Mouse (Mus musculus): ENCODE data around the gene Ctsc. TPM values are rescaled to one million over a fixed set of nuclear protein-coding genes. Genes with fewer than 3 reads are reported as not detected.
"Not testable (repeated sequence)": the region's sequence is repeated elsewhere in the genome, so short reads cannot be mapped to it uniquely, and the experiment has no call there.

Ctsc gene
- 10 to 100 TPM; 29.8 to 35.7 TPM for total RNA-seq (2021)
- long read RNA-seq, experiment 1, transcript Ctsc-201 (7 exons, 2,493 nt) = major isoform, 20 of 28 reads
- long read RNA-seq, experiment 1, partial matches to known transcripts = 2 of 28 reads
- long read RNA-seq, experiment 1, other reads (novel, unspliced or antisense) = 2 of 28 reads
- long read RNA-seq, experiment 2, transcript Ctsc-201 (7 exons, 2,493 nt) = major isoform, 32 of 39 reads
- long read RNA-seq, experiment 2, partial matches to known transcripts = 2 of 39 reads
- long read RNA-seq, experiment 2, other reads (novel, unspliced or antisense) = 1 of 39 reads

DNA sequence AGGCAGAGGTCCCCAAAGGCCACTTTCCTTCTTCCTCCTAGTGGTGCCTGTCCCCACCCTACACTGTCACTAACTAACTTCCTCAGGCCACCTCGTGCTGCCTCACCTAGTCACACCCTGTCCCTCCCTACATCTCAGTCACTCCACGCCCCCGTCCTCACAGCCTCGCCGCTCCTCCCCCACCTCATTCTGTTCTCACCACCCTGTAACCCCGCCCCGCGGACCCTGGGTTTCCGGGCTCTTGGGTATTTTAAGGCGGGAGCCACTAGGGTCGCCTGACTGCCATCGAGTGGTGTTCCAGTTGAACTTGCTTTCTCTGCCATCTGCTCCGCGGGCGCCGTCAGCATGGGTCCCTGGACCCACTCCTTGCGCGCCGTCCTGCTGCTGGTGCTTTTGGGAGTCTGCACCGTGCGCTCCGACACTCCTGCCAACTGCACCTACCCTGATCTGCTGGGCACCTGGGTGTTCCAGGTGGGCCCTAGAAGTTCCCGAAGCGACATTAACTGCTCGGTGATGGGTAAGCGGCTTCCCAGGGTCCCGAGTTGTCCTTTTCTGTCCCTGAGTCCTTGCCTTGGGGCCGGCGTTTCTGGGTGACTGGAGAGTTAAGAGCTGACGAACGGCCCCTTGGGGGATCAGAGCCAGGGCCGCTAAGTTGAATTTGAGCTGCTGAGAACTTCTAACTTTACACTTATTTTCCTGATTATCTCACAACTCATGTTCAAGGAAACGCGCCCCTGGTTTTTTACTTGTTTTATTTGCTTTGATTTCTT, at the start of gene Ctsc:
TSS of gene Ctsc (plus strand) at position 228 of the 770 bp plus-strand sequence.
- intact Hi-C loops (cut with DNase I; ENCODE audit: low total_unique reads) = no loop called here
- peak; percentile 75 for DNase-seq

GRCm38 (mm10) chr7:88229051-88229450, 48.8 kb upstream of the Ctsc start:
- no peak for DNase-seq
- intact Hi-C loops (cut with DNase I; ENCODE audit: low total_unique reads) = no loop called here

DNA sequence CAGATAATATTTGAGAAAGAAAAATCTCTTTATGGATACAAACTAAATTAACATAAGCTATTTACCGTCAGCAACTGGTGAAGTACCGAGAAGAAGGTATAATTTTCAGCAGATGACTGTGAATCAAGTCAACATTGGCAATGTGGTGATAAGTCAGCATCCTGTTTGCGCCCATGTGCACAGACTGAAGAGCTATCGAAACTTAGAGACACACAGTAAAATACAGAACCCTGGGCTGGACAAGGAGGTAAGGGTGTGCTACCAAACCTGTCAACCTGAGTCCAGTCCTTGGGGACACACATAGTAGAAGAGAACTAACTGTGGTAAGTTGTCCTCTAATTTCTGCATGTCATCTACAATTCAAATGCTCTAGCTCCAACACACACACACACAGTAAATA, 47.8 kb upstream of the Ctsc start:
- intact Hi-C loops (cut with DNase I; ENCODE audit: low total_unique reads) = no loop called here

DNA sequence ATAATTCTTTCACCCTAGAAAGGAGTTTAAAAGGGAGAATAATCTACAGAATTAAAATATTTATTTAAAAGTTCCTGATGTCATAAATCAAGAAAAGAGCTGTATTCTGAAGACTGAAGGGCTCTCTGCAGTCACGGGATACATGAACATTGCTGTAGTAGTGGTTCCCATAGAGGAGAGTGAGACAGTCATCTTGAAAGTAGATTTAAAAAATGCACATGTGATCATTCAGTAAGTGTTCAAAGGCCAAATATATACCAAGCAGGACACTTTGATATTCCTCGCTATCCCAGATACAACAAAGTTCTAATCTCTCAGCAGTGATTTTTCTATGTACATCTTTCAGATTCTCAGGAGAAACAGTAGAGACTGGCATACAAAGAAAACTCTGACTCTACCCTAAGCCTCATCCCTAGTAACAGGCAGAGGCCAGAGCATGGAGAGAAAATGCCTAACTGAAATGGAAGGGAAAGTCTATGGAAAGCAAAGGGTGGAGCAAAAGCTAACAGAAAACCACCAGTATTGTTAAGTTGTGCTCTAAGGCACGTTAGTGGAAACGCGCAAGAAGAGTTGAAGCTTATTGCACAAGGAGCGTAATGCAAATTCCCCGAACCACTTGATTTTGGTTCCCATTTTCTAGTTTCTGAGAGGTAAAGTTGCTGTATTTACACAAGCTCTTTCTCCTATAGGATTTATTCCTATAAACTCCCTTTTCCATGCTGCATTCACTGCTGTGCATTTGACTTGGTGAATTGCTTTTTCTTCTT, 46.9 kb upstream of the Ctsc start:
- intact Hi-C loops (cut with DNase I; ENCODE audit: low total_unique reads) = no loop called here
- no peak for DNase-seq

More for the DNA sequence above, 47.8 kb upstream of the Ctsc start:
- DNase-seq = no peak

DNA sequence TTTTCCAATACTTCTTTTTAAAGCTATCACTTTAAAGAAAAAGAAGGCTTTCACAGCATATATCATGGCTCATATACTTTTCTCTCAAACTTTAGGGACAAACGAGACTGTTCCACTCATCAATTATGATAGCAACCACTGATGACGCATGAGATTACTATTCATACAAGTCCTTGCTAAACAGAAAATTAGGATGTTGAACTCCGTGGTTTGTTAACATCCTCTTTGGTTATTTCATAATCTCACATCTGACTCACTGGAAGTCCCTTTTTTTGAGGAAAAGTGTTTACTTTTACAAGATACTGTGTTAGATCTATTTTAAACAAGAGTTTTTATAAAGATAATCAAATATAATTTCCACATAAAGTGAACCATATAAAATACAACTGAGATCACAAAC, 34.8 kb upstream of the Ctsc start:
- DNase-seq = no peak
- intact Hi-C loops (cut with DNase I; ENCODE audit: low total_unique reads) = no loop called here

DNA sequence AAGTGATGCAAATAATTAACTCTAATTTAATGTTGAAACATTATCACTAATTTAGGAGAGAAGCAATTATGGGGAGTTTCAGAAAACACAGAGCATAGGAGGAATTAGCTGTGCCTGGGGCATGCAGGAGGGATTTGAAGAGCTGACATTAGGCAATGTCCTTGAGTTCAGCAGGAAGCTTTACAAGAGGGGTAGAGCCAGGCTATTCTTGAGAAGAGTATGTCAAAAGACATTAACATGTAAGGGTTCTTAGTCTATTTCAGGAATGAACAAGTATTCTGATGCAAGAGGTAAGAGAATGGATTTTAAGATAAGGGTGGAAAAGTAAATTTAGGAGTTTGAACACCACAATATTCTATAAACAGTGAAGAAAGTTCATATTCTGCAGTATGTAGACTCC, 33.4 kb upstream of the Ctsc start:
- DNase-seq = no peak
- intact Hi-C loops (cut with DNase I; ENCODE audit: low total_unique reads) = no loop called here

- DNase-seq; intact Hi-C loops (cut with DNase I; ENCODE audit: low total_unique reads): not testable (repeated sequence)
Measured at GRCm38 (mm10) chr7:88250380-88250779, 27.5 kb upstream of the Ctsc start.

GRCm38 (mm10) chr7:88251535-88251934, 26.4 kb upstream of the Ctsc start:
- no peak for DNase-seq
- intact Hi-C loops (cut with DNase I; ENCODE audit: low total_unique reads) = no loop called here

GRCm38 (mm10) chr7:88252129-88252528, 25.8 kb upstream of the Ctsc start:
- intact Hi-C loops (cut with DNase I; ENCODE audit: low total_unique reads) = no loop called here
- no peak for DNase-seq

- no peak for DNase-seq
- intact Hi-C loops (cut with DNase I; ENCODE audit: low total_unique reads) = no loop called here
Measured at GRCm38 (mm10) chr7:88254884-88255283, 23.0 kb upstream of the Ctsc start.

DNA sequence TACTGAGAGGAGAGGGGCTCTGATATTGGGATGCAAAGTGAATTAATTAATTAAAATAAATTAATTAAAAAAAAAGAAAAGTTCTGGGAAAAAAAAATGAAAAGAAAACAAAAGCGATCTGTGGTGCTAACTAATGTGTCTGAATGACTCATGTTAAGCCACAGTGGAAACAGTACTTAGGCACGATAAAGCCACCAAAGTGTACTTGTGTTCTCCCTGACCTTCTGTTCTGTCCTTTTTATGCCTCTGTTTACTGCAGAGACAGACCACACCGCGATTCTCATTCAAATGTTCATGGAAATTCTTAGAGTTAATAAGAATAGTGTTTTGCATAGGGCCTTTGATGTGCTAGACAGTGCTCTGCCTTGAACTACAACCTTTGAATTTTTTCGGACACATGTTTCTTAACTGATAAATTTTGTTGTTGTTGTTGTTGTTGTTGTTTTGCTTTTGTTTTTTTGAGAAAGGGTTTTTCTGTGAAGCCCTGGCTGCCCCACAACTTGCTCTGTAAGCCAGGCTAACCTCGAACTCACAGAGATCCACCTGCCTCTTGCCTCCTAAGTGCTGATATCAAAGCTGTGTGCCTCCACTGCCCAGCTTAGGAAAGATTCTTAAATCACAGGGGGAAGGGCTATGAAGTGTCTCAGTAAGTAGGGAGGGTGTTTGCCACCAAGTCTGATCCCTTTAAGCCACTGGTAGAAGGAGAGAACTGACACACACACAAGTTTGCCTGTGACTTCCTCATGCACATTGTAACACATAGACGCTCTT, 18.5 kb upstream of the Ctsc start:
- intact Hi-C loops (cut with DNase I; ENCODE audit: low total_unique reads) = no loop called here
- no peak for DNase-seq

DNA sequence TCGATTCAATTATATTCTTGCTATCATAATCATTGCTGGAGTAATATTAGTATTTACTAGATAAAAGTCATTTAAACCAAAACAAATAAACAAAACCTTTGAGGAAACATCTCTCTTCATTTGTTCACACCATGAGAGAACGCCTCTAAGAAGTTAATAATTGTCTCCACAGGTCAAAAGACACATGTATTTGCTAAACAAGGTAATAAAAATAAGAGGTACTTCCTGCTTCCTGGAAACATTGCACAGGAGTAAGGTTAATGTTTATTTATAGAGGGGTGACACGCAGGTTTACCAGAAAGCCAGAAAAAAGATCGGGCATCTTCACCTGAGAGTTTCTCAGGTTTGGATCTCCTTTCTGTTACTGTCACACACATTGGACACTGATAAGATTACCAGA, 16.1 kb upstream of the Ctsc start:
- no peak for DNase-seq
- intact Hi-C loops (cut with DNase I; ENCODE audit: low total_unique reads) = no loop called here

DNA sequence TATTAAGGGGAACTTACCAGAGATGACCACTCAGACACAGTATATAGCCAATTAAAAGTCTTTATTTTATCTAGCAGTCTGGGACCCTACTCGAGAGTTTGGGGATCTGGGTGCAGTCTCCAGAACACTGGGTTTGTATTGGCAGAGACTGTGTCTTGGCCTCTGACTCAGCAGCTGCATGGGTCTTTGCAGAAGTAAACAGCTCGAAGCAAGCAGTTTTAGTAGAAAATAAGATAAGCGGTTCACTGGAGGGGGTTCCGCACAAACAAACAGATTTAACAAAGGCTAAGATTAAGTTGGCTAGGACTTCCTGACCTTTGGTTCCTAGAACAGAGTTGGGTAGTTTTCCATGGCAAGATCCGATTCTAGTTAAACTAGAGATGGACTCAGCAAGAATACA, 13.0 kb upstream of the Ctsc start:
- no peak for DNase-seq
- intact Hi-C loops (cut with DNase I; ENCODE audit: low total_unique reads) = no loop called here

DNA sequence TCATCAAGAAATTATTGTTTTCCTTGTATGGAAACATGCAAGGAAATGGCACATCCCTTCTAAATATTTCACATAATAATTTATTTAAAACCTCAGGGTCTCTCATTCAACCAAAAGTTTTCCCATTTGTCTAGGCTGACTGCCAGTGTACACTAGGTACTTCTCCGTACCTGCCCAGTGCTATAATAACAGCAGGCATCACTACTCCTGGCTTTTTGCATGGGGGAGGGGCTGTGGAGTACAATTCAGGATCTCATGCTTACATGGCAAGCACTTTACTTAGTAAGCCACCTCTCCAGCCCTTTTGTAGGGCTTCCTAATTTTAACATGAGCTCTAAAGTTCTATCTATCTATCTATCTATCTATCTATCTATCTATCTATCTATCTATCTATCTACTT, 8.0 kb upstream of the Ctsc start:
- no peak for DNase-seq
- intact Hi-C loops (cut with DNase I; ENCODE audit: low total_unique reads) = no loop called here

DNA sequence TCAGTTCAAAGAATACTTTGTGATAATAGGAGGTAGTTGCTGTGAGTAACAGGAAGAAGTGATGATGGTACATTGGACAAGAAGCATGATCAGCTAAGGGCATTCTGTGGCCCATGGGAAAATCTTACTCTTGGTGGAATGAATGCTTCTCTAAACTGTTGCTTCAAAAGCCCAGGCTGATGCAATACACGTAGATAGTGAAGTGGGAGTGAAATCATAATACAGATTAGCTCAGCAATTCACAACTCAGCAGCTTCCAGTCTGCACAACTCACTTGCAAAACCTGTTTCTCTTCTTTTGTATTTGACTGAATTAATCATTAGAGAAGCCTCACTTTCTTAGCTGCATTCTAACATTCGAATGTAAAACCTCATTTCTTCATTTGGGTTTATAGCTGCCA, 6.4 kb upstream of the Ctsc start:
- intact Hi-C loops (cut with DNase I; ENCODE audit: low total_unique reads) = no loop called here
- DNase-seq = no peak

- DNase-seq = no peak
- intact Hi-C loops (cut with DNase I; ENCODE audit: low total_unique reads) = no loop called here
Measured at GRCm38 (mm10) chr7:88276914-88277765, 745 bp upstream of the Ctsc start.

DNA sequence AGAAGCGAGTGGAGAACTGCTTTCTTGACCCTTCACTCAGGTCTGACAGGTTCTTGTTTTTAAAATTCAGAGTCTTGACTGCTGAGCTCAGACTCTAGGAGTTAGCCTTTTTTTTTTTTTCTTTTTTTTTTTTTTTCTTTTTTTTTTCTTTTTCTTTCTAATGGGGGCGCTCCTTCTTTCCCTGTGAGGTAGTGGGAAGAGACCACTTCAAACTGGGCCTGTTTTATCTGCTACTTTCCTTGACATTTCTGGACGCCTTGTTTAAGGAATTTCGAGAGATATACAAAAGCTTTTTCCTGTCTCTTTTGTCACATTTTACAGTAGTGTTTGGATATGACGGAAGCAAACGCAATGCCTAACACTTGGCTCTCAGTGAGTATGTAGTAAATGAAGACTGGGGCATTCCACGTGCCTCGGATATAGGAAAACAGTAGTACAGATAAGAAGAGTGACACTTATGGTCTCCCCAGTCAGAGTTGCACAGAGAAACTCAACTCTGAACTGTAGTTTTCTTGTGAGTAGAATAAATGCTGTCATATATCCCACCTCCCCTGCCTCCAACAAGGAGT, 827 bp downstream of the Ctsc start:
- DNase-seq = no peak
- intact Hi-C loops (cut with DNase I; ENCODE audit: low total_unique reads) = no loop called here

- intact Hi-C loops (cut with DNase I; ENCODE audit: low total_unique reads) = no loop called here
- DNase-seq = no peak
Measured at GRCm38 (mm10) chr7:88285276-88285675, 7.4 kb downstream of the Ctsc start.

DNA sequence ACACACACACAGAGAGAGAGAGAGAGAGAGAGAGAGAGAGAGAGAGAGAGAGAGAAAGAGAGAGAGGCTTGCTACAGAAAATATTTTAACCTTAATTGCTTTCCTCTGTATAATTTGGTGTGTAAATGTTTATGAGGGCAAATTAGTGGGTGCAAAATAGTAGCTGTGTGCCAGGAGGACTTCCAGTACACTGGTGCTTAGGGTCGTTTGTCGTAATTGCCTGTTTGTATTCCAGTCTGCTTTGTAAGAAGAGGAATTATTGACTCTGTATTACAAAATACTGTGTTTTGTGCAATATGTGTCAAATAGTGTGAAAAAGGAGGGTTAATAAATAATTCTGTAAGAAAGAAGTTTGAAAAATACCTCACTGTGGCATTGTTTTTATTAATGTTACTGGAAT, 13.2 kb downstream of the Ctsc start:
- intact Hi-C loops (cut with DNase I; ENCODE audit: low total_unique reads) = no loop called here

More for the DNA sequence above, 13.2 kb downstream of the Ctsc start:
- no peak for DNase-seq

Data from gastrocnemius, postnatal 14 days (tissue).